Mouse (Mus musculus) kidney, adult 2 months (tissue): ENCODE data around the gene Hist1h2bn. TPM values are rescaled to one million over a fixed set of nuclear protein-coding genes. Genes with fewer than 3 reads are reported as not detected.
"Not testable (repeated sequence)": the region's sequence is repeated elsewhere in the genome, so short reads cannot be mapped to it uniquely, and the experiment has no call there.

Source experiments
- DNase-seq: peaks from one replicate; pipeline ENCODE4 v3.0.0; 2021
- H3K27ac ChIP-seq: fragments of 200-500 bp; 2 replicates; pipeline ENCODE4 v1.5.1; 2012; ENCODE audit warnings: low read depth, low read length, control low read depth, inconsistent platforms; ENCODE audit not compliant: insufficient read depth
- H3K27me3 ChIP-seq: fragments of 200-500 bp; replicated peaks from 2 replicates; pipeline ENCODE4 v1.6.1; 2012; ENCODE audit warnings: mild to moderate bottlenecking, moderate library complexity, low read length, inconsistent platforms; ENCODE audit not compliant: control insufficient read depth, insufficient read depth
- H3K36me3 ChIP-seq: fragments of 200-500 bp; 2 replicates; pipeline ENCODE4 v1.6.1; 2012; ENCODE audit warnings: mild to moderate bottlenecking, moderate library complexity, low read length, inconsistent platforms; ENCODE audit not compliant: control insufficient read depth, insufficient read depth
- H3K4me1 ChIP-seq: fragments of 200-500 bp; 2 replicates; pipeline ENCODE4 v1.6.1; 2011; ENCODE audit warnings: low read length; ENCODE audit not compliant: control insufficient read depth, insufficient read depth
- H3K4me3 ChIP-seq: fragments of 200-500 bp; 2 replicates; pipeline ENCODE4 v1.5.1; 2011; ENCODE audit warnings: mild to moderate bottlenecking, low read depth, low read length, control low read depth; ENCODE audit not compliant: insufficient read depth
- CTCF ChIP-seq: fragments of 200-500 bp; conservative IDR thresholded peaks from 2 replicates; pipeline ENCODE4 v1.5.1; 2011; ENCODE audit warnings: low read depth, mild to moderate bottlenecking, control low read depth, low read length, moderate library complexity, mixed read lengths; ENCODE audit not compliant: insufficient read depth, insufficient read length
- POLR2A ChIP-seq: fragments of 200-500 bp; IDR thresholded peaks from one replicate; pipeline ENCODE4 v1.6.1; 2011; ENCODE audit warnings: low read depth, low read length, control low read depth
- WGBS: fragments of 180-500 bp; shearing (Covaris S2); methylation state at CpG from one replicate; pipeline ENCODE4 v1.1.7; 2018; 5-methylcytosine and 5-hydroxymethylcytosine counted together
- polyA plus RNA-seq: library from polyadenylated mRNA; depleted of rRNA; stranded (reverse); fragments of >200 nt; gene quantifications from 2 replicates; pipeline ENCODE4 v1.2.3, GENCODE M21; 2012

Hist1h2bn gene
- polyA plus RNA-seq, 1 experiment = not detected

GRCm38 (mm10) chr13:21734010-21734905 is 19.7 kb upstream of the Hist1h2bn start:
- Histone ChIP-seq H3K27me3 (no peaks in the 10 kb centered on the region), H3K4me3 (peak overlapping the region; percentile 57), H3K36me3 (no peaks in the 10 kb centered on the region), H3K27ac (no peak overlapping the region), H3K4me1 (no peaks in the 10 kb centered on the region)
- 1% methylated on average over 21 of the region's 21 CpGs for WGBS
- DNase-seq = peak; percentile 89
- TF ChIP-seq POLR2A (no peak), CTCF (peak; percentile 89)

GRCm38 (mm10) chr13:21734906-21735767 is 18.8 kb upstream of the Hist1h2bn start, which contains the start of gene Hist1h4j:
Gene Hist1h4j (plus strand): TSS chr13:21735064.
- DNase-seq = peak; percentile 61
- not testable (repeated sequence) for H3K27ac ChIP-seq, H3K27me3 ChIP-seq, H3K4me1 ChIP-seq, H3K36me3 ChIP-seq
- 1% methylated on average over 51 of the region's 56 CpGs for WGBS
- peak within 1 kb of the TSS; percentile 57 for H3K4me3 ChIP-seq

- 87% methylated on average over 1 of the region's 1 CpGs for WGBS
- no peaks in the 10 kb centered on the region for H3K4me1 ChIP-seq
- no peak overlapping the region for H3K4me3 ChIP-seq
Measured at GRCm38 (mm10) chr13:21745006-21745405, 8.9 kb upstream of the Hist1h2bn start.

GRCm38 (mm10) chr13:21749387-21750158 is 4.3 kb upstream of the Hist1h2bn start:
- H3K27ac ChIP-seq = no peak overlapping the region
- no peaks in the 10 kb centered on the region for H3K36me3 ChIP-seq
- H3K4me3 ChIP-seq = peak overlapping the region; percentile 45
- no peak for TF ChIP-seq POLR2A
- TF ChIP-seq CTCF = no peak
- H3K27me3 ChIP-seq = 0 out of 2 replicates have a peak, but pooled peaks cover 1% of the 10 kb centered on the region
- H3K4me1 ChIP-seq = no peaks in the 10 kb centered on the region
- DNase-seq = no peak
- 26% methylated on average over 5 of the region's 5 CpGs for WGBS

More at GRCm38 (mm10) chr13:21745006-21745405, 8.9 kb upstream of the Hist1h2bn start:
- H3K27ac ChIP-seq = no peak overlapping the region
- DNase-seq = no peak
- H3K27me3 ChIP-seq = no peaks in the 10 kb centered on the region
- TF ChIP-seq POLR2A = no peak
- TF ChIP-seq CTCF = no peak
- H3K36me3 ChIP-seq = no peaks in the 10 kb centered on the region

GRCm38 (mm10) chr13:21750159-21751017 is 3.5 kb upstream of the Hist1h2bn start, which contains the start of gene Hist1h4k:
Gene Hist1h4k (minus strand): TSS chr13:21750505.
- peak within 1 kb of the TSS; percentile 45 for H3K4me3 ChIP-seq
- H3K36me3 ChIP-seq, H3K27me3 ChIP-seq, H3K4me1 ChIP-seq, H3K27ac ChIP-seq: not testable (repeated sequence)
- peak; percentile 83 for DNase-seq
- WGBS = 1% methylated on average over 50 of the region's 56 CpGs
- peak; percentile 52 for TF ChIP-seq POLR2A

- no peak for TF ChIP-seq CTCF
- no peak for TF ChIP-seq POLR2A
- H3K4me1 ChIP-seq = no peaks in the 10 kb centered on the region
- no peak overlapping the region for H3K4me3 ChIP-seq
- 0 out of 2 replicates have a peak, but pooled peaks cover 1% of the 10 kb centered on the region for H3K27me3 ChIP-seq
- no peaks in the 10 kb centered on the region for H3K36me3 ChIP-seq
- no peak for DNase-seq
- no peak overlapping the region for H3K27ac ChIP-seq
Measured at GRCm38 (mm10) chr13:21751417-21751816, 2.5 kb upstream of the Hist1h2bn start.
